ENCODE assay signal across 8 mouse cellular contexts in genomic region chr5:67797006-67797958, GRCm38 (mm10). TPM values are rescaled to one million over a fixed set of nuclear protein-coding genes. Genes with fewer than 3 reads are reported as not detected.
DNase-seq lines count a peak whose midpoint lies in the region; ATAC-seq lines count a peak whose summit lies in the region.

No protein-coding gene starts in this region.

- no peaks in the 10 kb centered on the region for H3K27me3 ChIP-seq in stomach, embryonic 16.5 days (ENCODE audit: control insufficient read depth, insufficient read depth, low read length)
- H3K27me3 ChIP-seq in liver, embryonic 12.5 days (replicated peaks): no peaks in the 10 kb centered on the region

- no peak overlapping the region for H3K4me2 ChIP-seq in stomach, embryonic 16.5 days (ENCODE audit: low read depth, low read length)
- H3K4me2 ChIP-seq in liver, embryonic 12.5 days: no peak overlapping the region

- WGBS in stomach, embryonic 16.5 days: 59% methylated on average over 14 of the region's 14 CpGs
- WGBS in liver, embryonic 12.5 days (ENCODE audit: insufficient replicate concordance): 79% methylated on average over 14 of the region's 14 CpGs

- DNase-seq in cerebellum, adult 11-12 months: peak; percentile 46
- DNase-seq in cerebellum, adult 11 months: no peak
- peak; percentile 31 for DNase-seq in ovary, adult 18-20 months (ENCODE audit: low spot score)
- no peak for DNase-seq in ovary, postnatal 14 days (ENCODE audit: low spot score)
- DNase-seq in kidney, postnatal 14 days: peak; percentile 60
- DNase-seq in frontal cortex, postnatal 14 days (ENCODE audit: low spot score in 2 of 2): no peak

- H3K4me1 ChIP-seq in stomach, embryonic 16.5 days (ENCODE audit: control insufficient read depth, insufficient read depth, low read length): no peaks in the 10 kb centered on the region
- peaks cover 9% of the 10 kb centered on the region; the same call in 1 of the 2 replicates for H3K4me1 ChIP-seq in liver, embryonic 12.5 days

- no peaks in the 10 kb centered on the region for H3K36me3 ChIP-seq in stomach, embryonic 16.5 days (ENCODE audit: control insufficient read depth, insufficient read depth, low read length)
- H3K36me3 ChIP-seq in liver, embryonic 12.5 days: peaks cover 82% of the 10 kb centered on the region

- no peak overlapping the region; the same call in 1 of the 2 replicates for H3K27ac ChIP-seq in stomach, embryonic 16.5 days (ENCODE audit: low read length)
- no peak overlapping the region for H3K27ac ChIP-seq in liver, embryonic 12.5 days

- H3K4me3 ChIP-seq in stomach, embryonic 16.5 days (replicated peaks; ENCODE audit: low read length): no peak overlapping the region
- H3K4me3 ChIP-seq in liver, embryonic 12.5 days: no peak overlapping the region

- no peak overlapping the region for H3K9ac ChIP-seq in stomach, embryonic 16.5 days (ENCODE audit: low read length)
- no peak overlapping the region for H3K9ac ChIP-seq in liver, embryonic 12.5 days

- no peaks in the 10 kb centered on the region for H3K9me3 ChIP-seq in stomach, embryonic 16.5 days (replicated peaks; ENCODE audit: control insufficient read depth, low read length)
- H3K9me3 ChIP-seq in liver, embryonic 12.5 days (replicated peaks): no peaks in the 10 kb centered on the region

- ATAC-seq in stomach, embryonic 16.5 days (ENCODE audit: insufficient read depth, low FRiP score): peak; percentile 63; the same call in 1 of the 2 replicates
- no peak for ATAC-seq in liver, embryonic 12.5 days

RNA-seq across cellular contexts. Expression of gene Atp8a1, which starts 50.0 kb away (rescaled TPM):
- polyA plus RNA-seq in stomach, embryonic 16.5 days (2015; fragmentation: Nextera tagmentation; extraction: Ambion mirVana): 10.2 and 10.4 TPM in 2 replicates
- polyA plus RNA-seq in liver, embryonic 12.5 days (2016; fragmentation: Nextera tagmentation; extraction: Ambion mirVana): 61.2 and 64.2 TPM in 2 replicates

Comparison
In these comparisons a context has a peak if more than half of its experiments do, and no peak if none do; other contexts are left out.
1. DNase-seq: peak in cerebellum, adult 11-12 months (single experiment), ovary, adult 18-20 months (single experiment) and kidney, postnatal 14 days (single experiment); none in cerebellum, adult 11 months (single experiment), ovary, postnatal 14 days (single experiment) and frontal cortex, postnatal 14 days (0 of 2).